19 mouse cellular contexts compared by ENCODE assay signal in the genomic region with DNA sequence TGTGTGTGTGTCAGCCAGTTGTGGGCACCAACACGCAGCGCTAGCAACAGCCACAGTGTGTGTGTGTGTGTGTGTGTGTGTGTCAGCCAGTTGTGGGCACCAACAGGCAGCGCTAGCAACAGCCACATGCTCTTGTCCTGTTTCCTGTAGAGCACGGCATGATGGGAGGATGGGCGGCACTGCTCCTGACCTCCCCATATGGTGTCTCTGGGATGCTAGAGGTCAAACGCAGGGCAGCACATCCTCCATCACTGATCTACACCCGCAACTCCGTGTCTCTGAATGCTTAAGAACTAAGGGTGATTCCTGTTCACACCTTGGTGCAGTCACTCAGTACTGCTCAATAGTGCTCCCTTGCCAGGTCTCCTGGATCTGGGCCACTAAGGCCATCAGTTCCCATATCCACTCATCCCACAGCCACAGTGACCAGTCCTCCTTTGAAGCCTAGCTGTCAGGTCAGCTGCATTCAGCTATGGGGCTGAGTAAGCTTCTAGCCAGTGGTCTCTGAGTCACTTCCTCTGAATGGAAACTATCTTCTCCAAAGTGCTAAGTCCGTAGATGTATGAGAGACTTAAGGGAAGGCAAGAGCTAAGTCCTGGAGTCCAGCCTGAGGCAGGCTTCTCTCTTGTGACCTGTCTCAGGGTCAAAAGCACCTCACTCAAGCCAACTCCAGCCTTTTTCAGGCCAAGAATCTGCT. TPM values are rescaled to one million over a fixed set of nuclear protein-coding genes. Genes with fewer than 3 reads are reported as not detected.
DNase-seq lines count a peak whose midpoint lies in the region; ATAC-seq and TF ChIP-seq lines count a peak whose summit lies in the region.
"Had no signal": no experiment of that assay in that cellular context is flagged by ENCODE, and none has a peak within 500 bp of the region (broad histone marks: within the 10 kb centered on the region; RNA-seq: fewer than 3 reads in every experiment).

No protein-coding gene starts in this region.

- no peak overlapping the region for H3K4me3 ChIP-seq in lung, embryonic 14.5 days (ENCODE audit: low read depth, low read length)
- H3K4me3 ChIP-seq: embryonic facial prominence, embryonic 10.5 days; forebrain, embryonic 10.5 days; hindbrain, embryonic 15.5 days; layer of hippocampus, adult 2 months; liver, embryonic 12.5 days; midbrain, embryonic 10.5 days had no signal

- H3K9me3 ChIP-seq in lung, embryonic 14.5 days (ENCODE audit: low read depth, low read length), result no peaks in the 10 kb centered on the region
- H3K9me3 ChIP-seq: embryonic facial prominence, embryonic 10.5 days; forebrain, embryonic 10.5 days; hindbrain, embryonic 15.5 days; liver, embryonic 12.5 days; midbrain, embryonic 10.5 days had no signal

- H3K4me2 ChIP-seq in lung, embryonic 14.5 days, result no peak overlapping the region
- H3K4me2 ChIP-seq: hindbrain, embryonic 15.5 days; liver, embryonic 12.5 days had no signal

- no peak overlapping the region for H3K9ac ChIP-seq in lung, embryonic 14.5 days
- H3K9ac ChIP-seq: hindbrain, embryonic 15.5 days; liver, embryonic 12.5 days had no signal

- TF ChIP-seq CTCF in lung, embryonic 14.5 days (IDR thresholded peaks at IDR 0.05; ENCODE audit: low read depth), result no peak

- WGBS in lung, embryonic 14.5 days, result 68% methylated on average over 7 of the region's 9 CpGs

- 0 out of 2 replicates have a peak overlapping the region, but pooled peaks have one; percentile 12 for H3K27ac ChIP-seq in lung, embryonic 14.5 days (ENCODE audit: low read depth)
- H3K27ac ChIP-seq: embryonic facial prominence, embryonic 10.5 days; forebrain, embryonic 10.5 days; hindbrain, embryonic 15.5 days; layer of hippocampus, adult 2 months; liver, embryonic 12.5 days; midbrain, embryonic 10.5 days had no signal

- DNase-seq in adrenal gland, adult 8-10 months, result peak; percentile 18
- no peak for DNase-seq in adrenal gland, adult 18-20 months (ENCODE audit: low spot score in 2 of 2)
- DNase-seq in lung, embryonic 14.5 days, result no peak
- no peak for DNase-seq in lung, postnatal 14 days
- DNase-seq in Muller cell, postnatal 12 days (ENCODE audit: inconsistent ontology term), result peak; percentile 51
- no peak for DNase-seq in layer of hippocampus, adult 9-10 months (ENCODE audit: low spot score)
- DNase-seq in thymus, postnatal 36 days, result no peak
- DNase-seq: B cell, adult 2 months; cerebellum, adult 9-11 months; kidney, adult 18-20 months; right cerebral cortex, adult 18-20 months; thymus, adult 18-20 months had no signal

- H3K4me1 ChIP-seq in lung, embryonic 14.5 days (ENCODE audit: insufficient read depth), result no peaks in the 10 kb centered on the region
- H3K4me1 ChIP-seq: hindbrain, embryonic 15.5 days; liver, embryonic 12.5 days had no signal

- H3K36me3 ChIP-seq in lung, embryonic 14.5 days (ENCODE audit: insufficient read depth), result peaks cover 42% of the 10 kb centered on the region

- no peaks in the 10 kb centered on the region for H3K27me3 ChIP-seq in lung, embryonic 14.5 days (ENCODE audit: insufficient read depth, low read length)
- H3K27me3 ChIP-seq: hindbrain, embryonic 15.5 days; liver, embryonic 12.5 days had no signal

- ATAC-seq in lung, embryonic 14.5 days (ENCODE audit: insufficient read depth), result peak; percentile 12; the same call in 1 of the 2 replicates
- ATAC-seq in megakaryocyte progenitor cell, adult 5-6 weeks (replicated peaks; ENCODE audit: poor library complexity), result peak; percentile 24; the same call in 1 of the 2 replicates
- ATAC-seq: liver, embryonic 12.5 days had no signal

RNA-seq across cellular contexts. Expression of a gene that starts 15.2 kb away (rescaled TPM):
- total RNA-seq in adrenal gland, adult 8-10 months (2022), result 100 to 1,000 TPM in 2 of 4 experiments, 10 to 100 TPM in 2; 88.3 to 136 (median 104) TPM
- 10 to 100 TPM; 31.6 to 71.0 TPM for total RNA-seq in adrenal gland, adult 18-20 months (2021)
- 3.2 and 3.3 TPM in 2 replicates for polyA plus RNA-seq in lung, embryonic 14.5 days (2014; fragmentation: Nextera tagmentation; extraction: Ambion mirVana)
- not detected in 2 replicates for total RNA-seq in megakaryocyte progenitor cell, adult 5-6 weeks (2015)
- total RNA-seq in megakaryocyte progenitor cell, adult 5-6 weeks (2017), result not detected in 2 replicates
- polyA plus RNA-seq: liver, embryonic 12.5 days had no signal

Comparison
In these comparisons a context has a peak if more than half of its experiments do, and no peak if none do; other contexts are left out.
1. DNase-seq: peak in adrenal gland, adult 8-10 months (single experiment) and Muller cell, postnatal 12 days (single experiment); none in adrenal gland, adult 18-20 months (0 of 2), lung, embryonic 14.5 days (single experiment), lung, postnatal 14 days (single experiment), layer of hippocampus, adult 9-10 months (single experiment) and thymus, postnatal 36 days (0 of 2).
2. RNA of a gene that starts 15.2 kb away (total RNA-seq): 88.3 to 136 TPM in adrenal gland, adult 8-10 months and 31.6 to 71.0 TPM in adrenal gland, adult 18-20 months; not detected in megakaryocyte progenitor cell, adult 5-6 weeks; every median in the first group is over 10 times any median in the second.